Mouse (Mus musculus): ENCODE results near the gene Sh2d7. TPM values are rescaled to one million over a fixed set of nuclear protein-coding genes. Genes with fewer than 3 reads are reported as not detected.

The Sh2d7 gene
- total RNA-seq (2023) = not detected

GRCm38 (mm10) chr9:54538684-54539083 is at the start of gene Sh2d7:
Gene Sh2d7, plus strand, starts transcription at chr9:54538984.

GRCm38 (mm10) chr9:54501453-54502110 is 37.2 kb upstream of the Sh2d7 start, which contains the start of gene Dmxl2:
Gene Dmxl2, minus strand, starts transcription at chr9:54501626.

DNA sequence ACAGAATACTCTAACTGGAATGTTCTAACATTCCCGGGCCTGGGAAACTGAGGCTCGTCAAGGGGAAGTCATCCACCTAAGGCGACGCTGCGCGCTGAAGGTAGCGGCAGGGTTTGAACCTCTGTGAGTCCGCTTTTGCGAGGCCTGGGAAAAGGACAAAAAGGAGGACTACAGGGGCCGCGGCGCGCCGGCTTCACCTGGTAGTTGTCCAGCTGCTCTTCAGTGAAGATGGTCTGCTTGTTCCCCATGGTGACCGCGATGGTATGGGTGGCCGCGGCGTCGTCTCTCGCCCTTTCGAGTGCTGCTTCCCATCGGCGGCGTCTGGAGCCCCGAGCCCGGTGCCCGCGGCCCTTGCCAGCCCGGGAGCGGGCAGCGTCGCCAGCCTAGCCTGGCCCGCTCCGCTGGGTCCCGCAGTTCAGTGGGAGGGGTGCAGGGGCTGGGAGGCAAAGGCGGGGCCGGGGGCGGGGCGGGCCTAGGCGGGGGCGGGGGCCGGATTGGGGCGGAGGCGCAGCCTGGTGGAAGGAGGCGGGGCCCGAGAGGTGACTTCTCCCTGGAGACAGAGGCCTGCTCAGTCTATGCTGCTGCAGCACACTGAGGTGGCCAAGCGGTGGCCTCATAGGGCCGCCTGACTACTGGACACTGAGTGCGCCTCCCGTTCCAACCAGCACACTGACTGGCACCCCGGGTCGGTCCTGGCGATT is 21.1 kb downstream of the Sh2d7 start, which contains the start of gene Cib2:
Gene Cib2 (minus strand): TSS at position 448 of the 701 bp plus-strand sequence.

GRCm38 (mm10) chr9:54586199-54587061 is 47.6 kb downstream of the Sh2d7 start, which contains the start of gene Idh3a:
Gene Idh3a, plus strand, starts transcription at chr9:54586334.

Other genes starting within 250 kb of the Sh2d7 start
- gene Dmxl2, start 37.4 kb upstream of the Sh2d7 start, total RNA-seq (2023) = 100 to 1,000 TPM in 1 of 2 experiments, 10 to 100 TPM in 1; 94.1 to 112 TPM
- 10 to 100 TPM; 15.1 to 15.9 TPM for gene Cib2, start 21.2 kb downstream of the Sh2d7 start, total RNA-seq (2023)
- 10 to 100 TPM; 18.5 to 20.5 TPM for gene Idh3a, start 47.4 kb downstream of the Sh2d7 start, total RNA-seq (2023)
- gene Acsbg1, start 122.9 kb downstream of the Sh2d7 start, total RNA-seq (2023) = under 1 TPM in 1 of 2 experiments, not detected in 1; 0.11 TPM
- 1 to 10 TPM; 3.8 to 5.0 TPM for gene Dnaja4, start 159.9 kb downstream of the Sh2d7 start, total RNA-seq (2023)
- 10 to 100 TPM; 25.1 to 28.1 TPM for gene Wdr61, start 195.5 kb downstream of the Sh2d7 start, total RNA-seq (2023)
- not detected for gene Crabp1, start 225.8 kb downstream of the Sh2d7 start, total RNA-seq (2023)